Mouse (Mus musculus) thymus, postnatal 4 days (tissue): ENCODE data around the gene Rbm33.

Experiments used
- DNase-seq: peaks from one replicate; pipeline ENCODE4 v3.0.0; 2021

The Rbm33 gene

DNA sequence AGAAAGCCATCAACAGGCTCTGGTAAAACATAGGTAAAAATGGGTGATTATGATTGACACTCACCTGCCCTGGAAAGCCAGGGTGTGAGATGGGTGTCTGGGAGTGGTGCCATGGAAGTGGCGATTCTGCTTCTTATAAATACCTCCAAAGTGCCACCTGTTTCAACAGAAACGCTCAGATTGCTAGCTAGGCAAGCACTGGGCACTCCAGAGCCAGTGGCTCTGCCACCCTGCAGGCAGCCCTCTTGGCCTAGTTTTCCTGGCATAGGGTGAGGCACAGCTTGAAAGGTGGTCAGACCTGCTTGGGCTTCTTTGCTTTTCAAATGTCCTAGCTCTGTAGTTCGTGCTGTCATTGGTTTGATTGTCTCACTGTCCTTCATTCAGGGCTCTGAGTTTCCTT, 97.2 kb downstream of the Rbm33 start:
- no peak for DNase-seq

DNA sequence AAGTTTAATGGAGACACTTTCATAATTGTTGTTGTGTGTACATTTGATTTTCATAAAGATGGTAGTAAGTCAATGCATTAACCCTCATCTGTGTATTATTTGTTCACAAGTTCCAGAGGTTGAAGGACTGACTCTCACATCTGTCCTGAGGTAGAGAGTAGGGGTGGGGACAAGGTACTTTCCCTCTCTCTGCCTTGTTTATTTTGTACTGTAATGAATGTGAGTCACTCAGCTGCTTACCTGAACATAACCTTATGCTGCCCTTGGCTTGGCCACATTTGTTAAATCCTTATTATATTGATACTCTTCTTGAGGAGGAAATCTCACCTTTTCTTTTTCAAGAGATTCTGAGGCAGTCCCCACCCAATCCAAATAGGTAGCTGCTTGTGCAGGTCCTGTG, 99.1 kb downstream of the Rbm33 start:
- DNase-seq, result no peak

DNA sequence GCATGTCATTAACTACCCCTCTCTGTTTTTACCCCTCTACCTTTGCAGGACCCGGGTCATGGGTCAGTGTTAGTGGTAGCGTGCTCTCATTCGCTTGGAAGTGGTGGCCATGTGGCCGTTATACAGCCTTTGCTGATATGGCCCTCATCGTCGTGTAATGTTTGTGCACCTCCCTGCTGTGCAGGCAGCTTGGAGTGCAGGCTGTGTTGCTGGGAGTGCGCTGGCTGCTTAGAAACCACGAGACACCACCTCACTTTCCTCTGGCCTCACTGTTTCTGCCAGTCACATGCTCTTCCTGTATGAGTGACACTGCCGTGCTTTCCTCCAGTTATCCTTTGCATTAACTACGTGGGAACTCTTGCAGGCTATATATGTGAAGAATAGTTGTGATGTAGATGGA, 101.8 kb downstream of the Rbm33 start:
- no peak for DNase-seq

DNA sequence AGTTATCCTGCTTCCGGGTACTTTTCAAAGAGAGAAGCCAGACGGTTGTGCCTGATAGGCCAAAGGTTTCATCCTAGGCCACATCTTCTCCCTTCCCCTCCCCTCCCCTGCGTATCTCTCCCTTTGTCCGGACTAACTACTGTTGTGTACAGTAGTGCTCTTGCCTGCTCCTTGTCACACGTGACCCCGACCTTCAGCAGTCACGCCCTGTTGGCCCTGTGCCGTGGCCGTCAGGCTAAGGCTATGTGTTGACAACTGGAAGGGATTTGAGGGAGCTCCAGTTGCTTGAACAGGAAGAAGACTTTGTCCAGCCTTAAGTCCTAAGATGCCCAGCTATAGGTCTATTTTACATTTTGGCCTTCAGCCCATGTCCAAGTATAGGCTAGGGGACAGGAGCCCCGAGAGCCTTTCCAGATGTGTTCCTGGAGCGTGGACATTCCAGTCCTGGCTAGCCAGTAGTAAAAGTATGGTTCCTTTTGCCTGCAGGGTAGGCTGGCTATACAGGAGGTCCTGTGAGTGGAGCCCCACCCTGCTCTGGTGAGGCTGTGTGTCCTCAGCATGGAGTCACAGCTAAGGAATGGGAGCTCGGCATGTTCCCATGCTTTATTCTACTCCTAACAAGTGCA, 102.8 kb downstream of the Rbm33 start:
- DNase-seq, result no peak

DNA sequence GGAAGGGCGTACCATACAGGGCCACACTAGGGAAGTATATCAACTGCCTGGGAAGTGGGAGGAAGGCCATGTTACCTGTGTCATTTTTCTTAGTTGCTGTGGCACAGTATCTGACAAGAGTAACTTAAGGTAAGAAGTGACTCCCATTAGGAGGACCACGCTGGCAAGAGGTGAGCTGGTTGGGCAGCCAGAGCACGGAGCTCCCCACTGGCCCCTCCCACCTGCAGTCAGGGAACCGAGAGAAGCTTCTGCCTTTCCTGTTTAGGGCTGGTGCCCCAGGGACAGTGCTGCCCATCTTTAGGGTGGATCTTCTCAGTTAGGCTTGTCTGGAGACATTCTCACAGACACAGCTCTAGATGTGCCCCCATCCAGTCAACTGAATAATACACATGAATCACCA, 106.9 kb downstream of the Rbm33 start:
- DNase-seq, result no peak

DNA sequence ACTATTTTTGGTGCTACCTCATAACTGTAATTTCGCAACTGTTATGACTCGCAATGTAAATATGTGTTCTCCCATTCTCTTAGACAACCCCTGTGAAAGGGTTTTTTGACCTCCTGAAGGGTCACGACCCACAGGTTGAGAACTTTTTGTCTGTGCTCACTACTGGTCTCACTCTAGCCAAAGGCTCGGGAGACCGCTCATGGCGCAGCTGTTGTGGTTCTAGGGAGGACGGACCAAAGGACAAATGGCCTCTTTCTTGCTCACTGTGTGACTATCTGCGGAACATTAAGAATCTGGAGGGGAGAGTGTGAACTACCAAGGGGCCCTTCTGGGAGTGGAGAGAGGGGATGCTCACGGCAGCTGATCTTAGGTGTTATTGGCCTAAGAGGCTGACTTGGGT, 109.0 kb downstream of the Rbm33 start:
- DNase-seq, result no peak

DNA sequence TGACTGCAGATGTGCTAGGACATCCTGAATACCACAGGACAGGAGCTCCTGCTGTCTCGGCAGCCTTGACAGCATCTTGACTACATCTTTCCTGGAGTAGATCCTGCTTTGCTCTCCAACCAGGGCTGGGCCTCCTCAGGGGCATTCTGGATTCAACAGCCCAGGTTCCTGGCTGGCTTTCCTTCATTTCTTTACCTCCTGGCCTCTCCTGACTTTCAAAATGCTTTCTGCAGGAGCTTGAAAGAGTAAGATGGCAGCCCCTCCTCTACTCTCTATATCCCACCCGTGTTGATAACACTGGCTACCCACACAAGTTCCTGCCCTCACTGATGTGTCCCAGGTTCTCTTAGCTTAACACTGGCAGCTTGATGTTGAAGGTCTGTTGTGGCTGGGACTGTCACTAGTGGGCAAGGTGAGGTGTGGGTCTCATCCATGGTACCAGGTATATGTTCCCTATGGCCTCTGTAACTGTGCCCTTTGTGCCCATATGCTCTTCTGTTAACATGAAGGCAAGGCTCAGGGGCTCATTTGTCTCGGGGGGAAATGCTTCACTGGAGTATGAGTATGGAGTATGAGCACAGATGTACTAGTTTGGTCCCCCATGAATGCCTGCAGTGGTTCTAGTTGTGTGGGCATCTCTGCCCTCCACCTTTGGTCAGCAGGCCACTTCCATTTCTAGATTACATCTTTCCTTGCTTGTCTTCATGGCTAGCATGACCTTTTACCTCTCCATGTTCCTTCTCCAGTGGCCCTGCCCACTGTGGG, 133.4 kb downstream of the Rbm33 start:
- no peak for DNase-seq

DNA sequence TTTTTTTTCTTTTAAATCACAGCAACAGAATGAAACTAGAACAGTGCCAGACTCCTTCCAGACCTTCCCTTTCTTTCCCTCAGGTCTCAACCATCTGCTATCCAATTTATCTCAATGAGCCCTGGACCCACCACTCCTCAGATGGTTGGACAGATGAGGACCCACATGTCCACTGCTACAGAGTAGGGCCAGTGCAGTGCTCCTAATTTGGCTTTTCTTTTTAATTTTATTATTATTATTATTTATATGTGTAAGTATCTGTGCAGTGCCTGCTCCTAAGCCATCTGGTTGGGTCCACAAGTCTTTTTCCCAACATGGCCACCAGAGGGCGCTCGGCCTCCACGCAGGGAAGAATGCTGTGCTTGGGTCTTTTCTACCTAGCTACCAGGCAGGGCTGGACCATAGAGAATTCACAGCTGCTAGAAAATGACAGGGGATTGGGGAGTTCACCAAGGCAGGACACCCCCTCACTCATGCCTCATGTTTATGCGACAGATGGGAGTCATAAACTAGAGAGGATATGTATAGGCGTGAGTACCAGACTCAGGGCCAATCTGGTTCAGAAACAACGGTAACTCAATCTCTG, 134.2 kb downstream of the Rbm33 start:
- peak; percentile 87 for DNase-seq

DNA sequence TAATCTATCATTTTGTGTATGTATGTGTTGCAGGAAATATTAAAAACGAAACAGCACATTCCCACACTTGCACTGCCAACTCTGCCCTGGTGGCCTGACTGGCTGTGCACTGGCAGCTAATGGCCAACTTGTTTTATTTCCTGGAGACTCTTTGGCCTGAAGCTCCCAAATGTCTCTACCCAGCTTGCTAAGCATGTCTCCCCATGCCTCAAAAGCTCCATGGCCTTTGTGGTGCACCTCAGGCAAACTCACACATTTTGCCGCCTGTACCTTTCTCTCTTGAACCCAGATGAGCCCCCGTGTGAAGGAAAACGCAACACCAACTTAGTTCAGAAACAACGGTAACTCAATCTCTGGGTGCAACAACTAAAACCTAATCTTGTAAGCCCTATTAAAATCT, 136.2 kb downstream of the Rbm33 start:
- no peak for DNase-seq

DNA sequence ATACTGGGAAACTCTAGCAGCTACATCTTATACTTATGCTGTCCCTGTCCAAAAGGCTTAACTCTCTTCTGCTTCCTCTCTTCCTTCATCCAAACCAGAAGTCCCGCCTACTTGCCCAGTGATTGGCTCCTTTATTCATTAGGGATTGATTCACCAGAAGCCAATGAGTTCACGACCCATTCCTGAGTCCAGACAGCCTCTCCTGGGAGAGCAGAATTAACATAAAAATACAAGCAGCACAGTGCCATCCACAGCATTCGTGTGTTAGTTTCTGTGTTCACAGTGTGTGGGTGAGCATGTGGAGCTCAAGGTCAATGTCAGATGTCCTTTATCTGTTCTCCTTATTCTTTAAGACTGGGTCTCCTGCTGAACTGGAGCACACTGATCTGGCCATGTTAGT, 136.6 kb downstream of the Rbm33 start:
- DNase-seq, result no peak

DNA sequence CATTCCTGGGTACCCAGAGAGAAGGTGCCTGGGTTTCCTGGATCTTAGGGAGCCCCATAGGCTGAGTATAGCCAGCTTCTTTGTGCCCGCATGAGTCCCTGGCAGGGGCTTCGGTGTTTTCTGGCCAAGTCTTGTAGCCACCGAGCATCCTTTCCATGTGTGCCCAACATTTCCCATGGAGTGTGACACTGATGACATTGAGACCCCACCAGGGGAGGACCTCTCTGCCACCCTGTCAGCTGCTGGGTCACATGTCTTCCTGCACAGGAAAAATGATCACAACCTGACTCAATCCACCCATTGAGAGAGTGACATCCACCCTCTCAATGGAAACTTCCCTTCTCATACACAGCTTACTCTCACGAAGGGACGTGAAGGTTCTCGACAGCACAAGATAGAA, 137.6 kb downstream of the Rbm33 start:
- no peak for DNase-seq

DNA sequence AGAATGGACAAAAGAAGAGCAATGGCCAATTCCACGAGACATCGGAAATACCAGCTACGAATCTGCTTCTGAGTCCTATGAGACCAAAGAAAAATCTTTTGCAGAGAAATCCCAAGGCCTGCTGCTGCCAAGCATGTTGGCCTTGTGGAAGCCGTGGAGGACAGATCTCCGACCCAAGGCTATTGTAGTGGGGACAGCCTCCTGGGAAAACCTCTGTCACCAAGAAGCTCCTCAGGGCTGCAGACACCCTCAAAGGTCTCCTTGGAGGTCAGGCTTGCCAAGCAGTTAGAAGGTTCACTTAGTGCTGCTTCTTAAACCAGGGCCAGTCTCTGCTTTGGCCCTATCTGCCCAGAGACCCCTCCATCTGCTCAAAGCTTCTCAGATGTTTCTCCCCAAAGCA, 138.8 kb downstream of the Rbm33 start:
- no peak for DNase-seq

DNA sequence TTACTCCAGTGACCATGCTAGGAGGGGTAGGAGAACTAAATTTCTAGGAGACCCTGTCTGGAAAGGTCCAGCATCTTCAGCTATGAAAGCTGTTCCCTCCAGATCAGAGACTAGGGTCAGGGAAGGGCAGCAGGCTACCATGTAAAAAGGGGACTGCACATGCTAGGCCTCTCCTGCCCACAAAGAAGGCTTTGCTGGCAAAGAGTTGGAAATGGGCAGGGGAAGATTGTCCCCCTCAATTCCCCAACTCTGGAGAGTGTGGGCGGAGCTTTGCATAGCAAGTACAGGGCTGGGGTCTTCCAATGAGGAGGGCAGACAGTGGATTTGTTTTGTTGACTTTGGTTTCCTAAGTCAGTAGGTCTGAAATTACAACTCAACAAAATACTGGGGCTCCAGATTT, 139.4 kb downstream of the Rbm33 start:
- DNase-seq, result no peak

DNA sequence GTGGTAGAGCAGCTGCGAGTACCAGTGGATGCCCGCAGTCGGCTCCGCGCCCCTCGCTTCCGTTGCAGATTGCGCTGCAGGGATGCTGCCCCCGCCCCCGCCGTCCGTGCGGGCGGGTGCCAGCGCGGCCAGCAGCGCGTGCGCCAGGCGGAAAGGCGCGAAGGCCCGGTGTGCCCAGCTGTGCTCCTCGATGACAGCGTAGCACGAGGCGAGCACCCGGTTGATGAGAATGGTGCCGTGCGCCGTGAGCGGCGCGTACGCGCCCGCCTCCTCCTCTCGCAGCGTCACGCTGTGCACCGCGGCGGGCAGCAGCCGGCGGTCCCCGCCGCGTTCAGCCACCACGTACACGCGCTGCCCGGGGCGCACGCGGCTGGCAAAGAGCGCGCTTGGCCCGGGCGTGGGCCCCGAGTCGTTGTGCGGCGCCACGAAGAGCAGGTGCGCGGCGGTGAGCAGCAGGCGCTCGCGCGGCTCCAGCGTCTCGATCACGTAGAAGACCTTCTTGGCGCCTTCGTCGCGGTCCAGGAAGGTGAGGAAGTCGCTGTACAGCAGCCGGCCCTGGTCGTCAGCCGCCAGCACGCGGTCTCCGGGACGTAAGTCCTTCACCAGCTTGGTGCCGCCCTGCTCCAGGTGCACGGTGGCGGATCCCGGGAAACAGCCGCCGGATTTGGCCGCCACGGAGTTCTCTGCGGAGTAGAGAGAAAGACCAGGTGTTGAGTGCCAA, 141.2 kb downstream of the Rbm33 start:
- DNase-seq, result peak; percentile 24

DNA sequence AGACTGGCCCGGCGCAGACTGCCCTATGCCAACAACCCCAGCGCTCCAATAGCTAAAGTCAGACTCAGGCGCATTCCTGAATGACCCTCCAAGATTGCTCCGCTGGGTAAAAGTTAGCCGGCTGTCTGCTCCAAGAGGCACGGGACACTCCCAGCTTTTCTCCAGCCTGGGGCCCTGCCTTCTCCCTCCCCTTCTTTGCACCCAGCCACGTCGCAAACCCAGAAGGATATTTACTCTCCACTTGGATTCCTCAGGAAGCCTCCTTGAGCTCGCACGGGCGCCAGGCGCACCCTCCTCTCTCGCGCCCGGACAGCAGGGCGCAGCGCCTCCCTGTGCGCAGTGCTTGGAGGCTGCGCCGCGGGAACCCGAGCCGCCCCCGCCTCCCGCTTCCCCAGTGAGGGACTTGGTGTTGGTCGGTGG, 141.9 kb downstream of the Rbm33 start:
- DNase-seq, result no peak

DNA sequence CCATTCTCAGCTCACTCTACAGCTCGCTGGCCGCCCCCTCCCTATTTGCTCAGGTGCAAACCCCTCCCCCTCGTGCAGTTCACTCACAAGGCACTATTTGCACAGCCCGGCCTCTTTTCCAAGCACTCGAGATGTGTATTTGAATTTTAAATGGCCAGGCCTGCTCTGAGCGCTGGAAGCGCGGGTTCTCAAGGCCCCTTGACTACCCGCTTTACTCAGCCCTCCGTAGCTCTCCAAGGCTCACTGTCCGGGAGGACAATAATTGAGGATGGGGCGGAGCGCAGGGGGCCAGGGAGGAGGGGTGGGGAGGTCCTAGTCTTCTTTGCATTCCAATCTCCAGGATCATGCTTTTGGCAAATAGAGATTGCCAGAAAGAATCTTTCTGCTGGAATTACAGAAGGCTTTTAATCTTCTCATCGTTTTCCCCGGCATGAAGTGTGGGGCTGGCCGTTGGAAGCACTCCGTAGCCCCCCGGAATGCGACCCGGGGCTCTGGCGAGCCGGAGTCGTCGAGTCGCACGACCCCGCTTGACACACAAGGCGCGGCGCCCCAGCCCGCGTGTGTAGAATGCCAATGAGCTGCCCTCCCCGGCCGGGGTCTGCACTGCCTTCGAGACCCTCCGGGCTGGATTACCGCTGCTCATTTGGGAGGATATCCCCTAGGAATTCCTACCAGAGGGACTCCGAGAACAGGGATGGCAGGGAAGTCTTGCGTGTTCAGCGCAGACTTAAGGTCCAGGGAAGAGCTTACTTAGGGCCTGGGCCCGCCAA, 142.7 kb downstream of the Rbm33 start:
- DNase-seq, result no peak

DNA sequence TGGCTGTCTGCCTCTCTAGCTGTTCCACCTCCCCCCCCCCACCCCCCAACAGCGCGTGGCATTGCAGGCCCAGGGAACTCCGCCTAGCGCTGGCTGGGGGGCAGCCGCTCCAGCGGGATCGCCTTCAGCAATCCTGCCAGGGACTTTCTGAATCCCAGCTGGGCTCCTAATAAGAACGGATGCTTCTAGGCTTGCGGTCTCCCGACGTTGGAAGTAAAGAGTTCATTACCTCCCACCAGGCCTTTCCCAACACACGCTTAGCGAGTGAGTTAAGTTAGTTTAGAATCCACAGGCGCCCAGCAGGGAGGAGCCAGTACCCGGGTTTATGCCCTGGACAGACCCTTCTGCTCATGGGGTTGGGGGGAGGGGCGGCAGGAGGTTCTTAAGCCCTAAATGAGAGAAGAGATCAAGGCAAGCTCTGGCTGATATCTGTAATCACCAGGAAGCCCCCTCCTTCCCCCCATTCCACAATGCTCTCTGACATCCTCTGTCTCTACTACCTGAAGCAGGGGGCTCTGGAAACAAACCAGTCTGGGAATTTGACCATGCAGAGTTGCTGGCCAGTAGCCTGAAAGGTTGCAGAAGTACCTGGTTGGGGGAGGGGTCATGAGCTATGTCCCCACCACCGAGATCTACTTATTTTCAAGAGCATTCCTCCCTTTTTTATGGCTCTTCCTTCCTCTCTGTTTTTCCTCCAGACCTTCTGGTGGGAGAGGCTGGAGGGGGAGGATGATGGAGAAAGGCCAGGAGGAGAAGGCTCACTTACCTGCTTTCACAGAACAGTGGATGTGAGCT, 143.8 kb downstream of the Rbm33 start:
- DNase-seq, result no peak

DNA sequence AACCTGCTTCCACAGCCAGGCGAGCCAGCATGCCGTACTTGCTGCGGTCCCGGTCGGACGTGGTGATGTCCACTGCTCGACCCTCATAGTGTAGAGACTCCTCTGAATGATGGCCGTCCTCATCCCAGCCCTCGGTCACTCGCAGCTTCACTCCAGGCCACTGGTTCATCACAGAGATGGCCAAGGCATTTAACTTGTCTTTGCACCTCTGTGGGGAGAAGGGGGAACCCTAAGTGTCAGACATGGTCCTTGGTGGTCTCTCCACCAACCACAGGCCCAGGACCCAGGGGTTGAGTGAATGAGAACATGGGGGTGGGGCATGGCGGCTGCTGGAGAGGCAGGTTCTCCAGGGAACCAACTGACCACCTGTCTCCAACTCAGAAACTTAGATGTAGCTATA, 144.5 kb downstream of the Rbm33 start:
- no peak for DNase-seq

DNA sequence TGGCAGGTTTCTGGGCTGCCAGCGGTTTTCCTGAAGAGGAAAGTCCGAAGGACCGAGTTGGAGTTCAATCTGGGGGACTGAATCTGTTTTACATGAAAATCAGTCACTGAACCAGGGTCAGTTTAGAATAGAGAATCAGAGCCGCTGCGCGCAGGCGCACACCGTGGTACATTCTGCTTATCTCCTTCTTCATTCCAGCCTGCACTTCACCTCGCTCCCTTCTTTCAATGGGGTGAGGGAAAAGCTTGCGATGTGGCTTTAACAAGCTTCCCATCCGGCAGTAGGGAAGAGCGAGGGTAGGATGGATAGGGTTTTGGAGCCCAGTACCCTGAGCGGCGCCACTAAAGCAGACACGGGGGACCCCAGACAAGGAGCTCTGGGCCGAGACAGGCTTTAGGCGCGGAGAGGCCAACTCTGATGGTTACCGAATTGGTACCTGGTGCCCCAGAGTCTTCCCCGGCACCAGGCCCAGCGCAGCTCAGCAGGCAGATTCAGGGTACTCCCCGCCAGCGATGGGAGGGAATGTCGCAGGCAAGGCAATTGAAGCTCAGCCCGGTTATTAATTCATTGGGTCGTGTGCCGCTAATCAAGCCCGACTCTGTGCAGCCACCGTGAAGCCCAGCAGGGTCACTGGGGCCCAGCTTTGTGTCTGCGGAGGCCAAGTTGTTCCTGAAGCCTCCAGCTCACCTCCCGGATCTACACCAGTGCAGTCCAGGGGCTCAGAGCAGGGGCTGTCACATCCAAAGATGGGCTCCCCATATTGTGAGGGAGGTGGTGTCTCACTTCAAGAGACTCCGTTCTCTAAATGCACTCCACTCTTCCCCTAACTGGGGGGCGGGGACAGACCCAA, 146.0 kb downstream of the Rbm33 start:
- no peak for DNase-seq

DNA sequence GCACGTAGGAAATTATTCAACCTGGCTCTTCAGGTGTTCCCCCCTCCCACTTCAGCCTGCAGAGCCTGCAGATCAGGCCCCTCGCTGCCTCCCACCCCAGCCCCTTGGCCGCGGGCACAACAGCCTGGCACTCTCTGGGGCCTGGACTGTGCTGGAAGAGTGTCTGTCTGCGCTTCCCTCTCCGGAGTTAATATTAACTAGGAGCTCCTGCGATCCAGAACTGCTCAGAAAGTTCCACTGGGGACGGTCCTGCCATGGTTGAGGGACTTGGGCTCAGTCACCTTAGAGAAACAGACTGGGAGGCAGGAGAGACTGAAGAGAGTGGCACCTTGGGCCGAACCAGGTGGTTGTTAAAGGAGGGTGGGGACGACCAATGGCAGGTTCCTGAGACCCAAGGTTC, 146.7 kb downstream of the Rbm33 start:
- no peak for DNase-seq
